Mouse (Mus musculus) MEL (cell line): ENCODE results near the gene Nbas.

Source experiments
- CTCF ChIP-seq, 3 experiments: IDR thresholded peaks in 2 of 3; conservative IDR thresholded peaks in 1 of 3; 2 replicates each; pipeline ENCODE4 v1.5.1; 2011 to 2012; ENCODE audit warnings: low read length in 3 of 3, low read depth in 2 of 3, mild to moderate bottlenecking in 2 of 3, improper control_type of control experiment in 1 of 3, inconsistent platforms in 1 of 3, mixed read lengths in 1 of 3, moderate library complexity in 1 of 3; ENCODE audit not compliant: control insufficient read depth in 1 of 3, insufficient read depth in 1 of 3, poor library complexity in 1 of 3, severe bottlenecking in 1 of 3
- EP300 ChIP-seq, 2 experiments: IDR thresholded peaks; 2 replicates each; pipeline ENCODE4 v1.6.1; 2011; ENCODE audit warnings: improper control_type of control experiment in 2 of 2, low read length in 2 of 2, low read depth in 1 of 2, mild to moderate bottlenecking in 1 of 2
- ETS1 ChIP-seq: IDR thresholded peaks from 2 replicates; pipeline ENCODE4 v1.6.1; 2012; ENCODE audit warnings: low read depth, mild to moderate bottlenecking, inconsistent platforms, low read length, improper control_type of control experiment, moderate library complexity
- GATA1 ChIP-seq: IDR thresholded peaks from 2 replicates; pipeline ENCODE4 v1.6.1; 2011; ENCODE audit warnings: low read depth, low read length, improper control_type of control experiment
- MAFK ChIP-seq: IDR thresholded peaks from 2 replicates; pipeline ENCODE4 v1.6.1; 2011; ENCODE audit warnings: low read depth, mild to moderate bottlenecking, low read length, improper control_type of control experiment, borderline replicate concordance
- POLR2A ChIP-seq, 2 experiments: IDR thresholded peaks; 2 replicates each; pipeline ENCODE4 v1.6.1; 2011 to 2012; ENCODE audit warnings: low read length in 2 of 2, mild to moderate bottlenecking in 2 of 2, control low read depth in 1 of 2, improper control_type of control experiment in 1 of 2, low read depth in 1 of 2, moderate library complexity in 1 of 2; ENCODE audit not compliant: control insufficient read depth in 1 of 2, insufficient read depth in 1 of 2, poor library complexity in 1 of 2
- SMC3 ChIP-seq: IDR thresholded peaks from 2 replicates; pipeline ENCODE4 v1.6.1; 2011; ENCODE audit warnings: low read depth, low read length, improper control_type of control experiment
- TAL1 ChIP-seq: IDR thresholded peaks from 2 replicates; pipeline ENCODE4 v1.6.1; 2012; ENCODE audit warnings: mild to moderate bottlenecking, inconsistent platforms, low read length, moderate library complexity, mixed read lengths
- ZKSCAN1 ChIP-seq: IDR thresholded peaks from 2 replicates; pipeline ENCODE4 v1.6.1; 2012; ENCODE audit warnings: low read depth, mild to moderate bottlenecking, inconsistent platforms, low read length, improper control_type of control experiment, moderate library complexity

DNA sequence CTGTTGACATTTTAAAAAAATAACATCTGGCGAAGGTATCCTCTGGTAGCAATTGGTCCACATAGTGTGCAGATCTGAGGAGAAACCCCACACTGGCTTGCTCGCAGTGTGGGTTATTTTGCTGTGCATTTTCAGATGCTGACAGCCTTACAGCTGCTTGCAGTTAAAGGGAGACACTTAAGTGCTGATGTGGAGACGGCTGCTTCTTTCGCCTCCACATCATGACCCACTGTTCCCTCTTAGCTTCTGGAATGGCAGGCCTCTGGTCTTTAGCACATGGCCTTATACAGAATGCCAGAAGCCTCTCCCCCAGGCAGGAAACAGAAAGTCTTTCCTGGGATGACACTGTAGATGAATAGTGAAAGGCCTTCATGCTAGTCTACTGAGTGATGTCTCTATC lies 306.2 kb downstream of the Nbas start:
- no peak for TF ChIP-seq ETS1
- no peak for TF ChIP-seq CTCF (IDR thresholded peaks at IDR 0.05 in 2 of 3, conservative IDR thresholded peaks at IDR 0.05 in 1 of 3; ENCODE audit: control insufficient read depth in 1 of 3, insufficient read depth in 1 of 3, low read depth in 2 of 3, low read length in 3 of 3, poor library complexity in 1 of 3, severe bottlenecking in 1 of 3)
- TF ChIP-seq SMC3: no peak
- no peak for TF ChIP-seq ZKSCAN1
- TF ChIP-seq POLR2A (IDR thresholded peaks at IDR 0.05; ENCODE audit: control insufficient read depth in 1 of 2, insufficient read depth in 1 of 2, low read depth in 1 of 2, low read length in 2 of 2, poor library complexity in 1 of 2): no peak
- no peak for TF ChIP-seq MAFK
- TF ChIP-seq TAL1: no peak
- TF ChIP-seq GATA1: no peak
- no peak for TF ChIP-seq EP300 (IDR thresholded peaks at IDR 0.05; ENCODE audit: low read depth in 1 of 2, low read length in 2 of 2)
